Mouse (Mus musculus): ENCODE data around the gene Irx3. TPM values are rescaled to one million over a fixed set of nuclear protein-coding genes. Genes with fewer than 3 reads are reported as not detected.

Gene Irx3
- total and polyA plus RNA-seq, 3 experiments = 2.0 TPM; not detected in 2

- 0 out of 2 replicates have a peak, but pooled peaks cover 3% of the 10 kb centered on the region for H3K27me3 ChIP-seq (ENCODE audit: insufficient read depth, low read length)
- H3K36me3 ChIP-seq (replicated peaks) = no peaks in the 10 kb centered on the region
- H3K9me3 ChIP-seq (replicated peaks) = peaks cover 86% of the 10 kb centered on the region
- no peaks in the 10 kb centered on the region for H3K4me1 ChIP-seq (ENCODE audit: insufficient read depth, low read depth, low read length)
- TF ChIP-seq TAL1 (conservative IDR thresholded peaks at IDR 0.05; ENCODE audit: low read depth, low read length) = no peak
- TF ChIP-seq CTCF (IDR thresholded peaks at IDR 0.05; ENCODE audit: low read depth, low read length) = no peak
- no peak for TF ChIP-seq GATA2 (IDR thresholded peaks at IDR 0.05; ENCODE audit: borderline replicate concordance, low read depth, low read length)
- TF ChIP-seq POLR2AphosphoS5 (IDR thresholded peaks at IDR 0.05; ENCODE audit: insufficient replicate concordance, low read depth, low read length) = no peak
- no peak for TF ChIP-seq GATA1 (IDR thresholded peaks at IDR 0.05; ENCODE audit: borderline replicate concordance, low read length)
- no peak for DNase-seq (ENCODE audit: low spot score)
- no peak overlapping the region; the same call in 1 of the 2 replicates for H3K4me3 ChIP-seq (ENCODE audit: low read depth, low read length)
- ATAC-seq (ENCODE audit: extremely low read depth, insufficient number of reproducible peaks, low FRiP score, poor library complexity, severe bottlenecking) = no peak
Measured at GRCm38 (mm10) chr8:91803515-91804402, 1.9 kb upstream of the Irx3 start.

GRCm38 (mm10) chr8:91802401-91803322 lies 795 bp upstream of the Irx3 start:
- TF ChIP-seq TAL1 (conservative IDR thresholded peaks at IDR 0.05; ENCODE audit: low read depth, low read length) (no peak), CTCF (IDR thresholded peaks at IDR 0.05; ENCODE audit: low read depth, low read length) (no peak), POLR2AphosphoS5 (IDR thresholded peaks at IDR 0.05; ENCODE audit: insufficient replicate concordance, low read depth, low read length) (no peak), GATA1 (IDR thresholded peaks at IDR 0.05; ENCODE audit: borderline replicate concordance, low read length) (no peak), GATA2 (IDR thresholded peaks at IDR 0.05; ENCODE audit: borderline replicate concordance, low read depth, low read length) (no peak)
- Histone ChIP-seq H3K4me3 (ENCODE audit: low read depth, low read length) (no peak overlapping the region), H3K27me3 (ENCODE audit: insufficient read depth, low read length) (0 out of 2 replicates have a peak, but pooled peaks cover 3% of the 10 kb centered on the region), H3K4me1 (ENCODE audit: insufficient read depth, low read depth, low read length) (no peaks in the 10 kb centered on the region), H3K36me3 (replicated peaks) (no peaks in the 10 kb centered on the region), H3K9me3 (replicated peaks) (peaks cover 89% of the 10 kb centered on the region)
- ATAC-seq (ENCODE audit: extremely low read depth, insufficient number of reproducible peaks, low FRiP score, poor library complexity, severe bottlenecking) (no peak), DNase-seq (ENCODE audit: low spot score) (no peak)

GRCm38 (mm10) chr8:91801241-91801811 lies 541 bp downstream of the Irx3 start:
- Histone ChIP-seq H3K4me1 (ENCODE audit: insufficient read depth, low read depth, low read length) (no peaks in the 10 kb centered on the region), H3K4me3 (ENCODE audit: low read depth, low read length) (no peak overlapping the region; the same call in 1 of the 2 replicates), H3K27me3 (ENCODE audit: insufficient read depth, low read length) (0 out of 2 replicates have a peak, but pooled peaks cover 3% of the 10 kb centered on the region), H3K9me3 (replicated peaks) (peaks cover 90% of the 10 kb centered on the region), H3K36me3 (replicated peaks) (no peaks in the 10 kb centered on the region)
- ATAC-seq (ENCODE audit: extremely low read depth, insufficient number of reproducible peaks, low FRiP score, poor library complexity, severe bottlenecking) (no peak), DNase-seq (ENCODE audit: low spot score) (no peak)
- TF ChIP-seq GATA1 (IDR thresholded peaks at IDR 0.05; ENCODE audit: borderline replicate concordance, low read length) = no peak

GRCm38 (mm10) chr8:91800523-91801240 lies 1.2 kb downstream of the Irx3 start:
- H3K36me3 ChIP-seq (replicated peaks) = no peaks in the 10 kb centered on the region
- H3K4me1 ChIP-seq (ENCODE audit: insufficient read depth, low read depth, low read length) = no peaks in the 10 kb centered on the region
- TF ChIP-seq CTCF (IDR thresholded peaks at IDR 0.05; ENCODE audit: low read depth, low read length) (no peak), POLR2AphosphoS5 (IDR thresholded peaks at IDR 0.05; ENCODE audit: insufficient replicate concordance, low read depth, low read length) (no peak), GATA1 (IDR thresholded peaks at IDR 0.05; ENCODE audit: borderline replicate concordance, low read length) (no peak), TAL1 (conservative IDR thresholded peaks at IDR 0.05; ENCODE audit: low read depth, low read length) (no peak), GATA2 (IDR thresholded peaks at IDR 0.05; ENCODE audit: borderline replicate concordance, low read depth, low read length) (no peak)
- DNase-seq (ENCODE audit: low spot score) = no peak
- no peak for ATAC-seq (ENCODE audit: extremely low read depth, insufficient number of reproducible peaks, low FRiP score, poor library complexity, severe bottlenecking)
- H3K27me3 ChIP-seq (ENCODE audit: insufficient read depth, low read length) = no peaks in the 10 kb centered on the region
- no peak overlapping the region; the same call in 1 of the 2 replicates for H3K4me3 ChIP-seq (ENCODE audit: low read depth, low read length)
- H3K9me3 ChIP-seq (replicated peaks) = peaks cover 90% of the 10 kb centered on the region

- Histone ChIP-seq H3K9me3 (replicated peaks) (peaks cover 88% of the 10 kb centered on the region), H3K36me3 (replicated peaks) (no peaks in the 10 kb centered on the region), H3K4me1 (ENCODE audit: insufficient read depth, low read depth, low read length) (no peaks in the 10 kb centered on the region), H3K27me3 (ENCODE audit: insufficient read depth, low read length) (no peaks in the 10 kb centered on the region), H3K4me3 (ENCODE audit: low read depth, low read length) (peak overlapping the region; percentile 13; the same call in 1 of the 2 replicates)
- ATAC-seq (ENCODE audit: extremely low read depth, insufficient number of reproducible peaks, low FRiP score, poor library complexity, severe bottlenecking) (no peak), DNase-seq (ENCODE audit: low spot score) (no peak)
- TF ChIP-seq POLR2AphosphoS5 (IDR thresholded peaks at IDR 0.05; ENCODE audit: insufficient replicate concordance, low read depth, low read length) (no peak), CTCF (IDR thresholded peaks at IDR 0.05; ENCODE audit: low read depth, low read length) (no peak), GATA1 (IDR thresholded peaks at IDR 0.05; ENCODE audit: borderline replicate concordance, low read length) (no peak), TAL1 (conservative IDR thresholded peaks at IDR 0.05; ENCODE audit: low read depth, low read length) (no peak), GATA2 (IDR thresholded peaks at IDR 0.05; ENCODE audit: borderline replicate concordance, low read depth, low read length) (no peak)
Measured at GRCm38 (mm10) chr8:91799681-91800522, 2.0 kb downstream of the Irx3 start.

Data from G1E (cell line).